Mouse (Mus musculus) lung, embryonic 14.5 days (tissue): ENCODE results near the gene Echdc3. TPM values are rescaled to one million over a fixed set of nuclear protein-coding genes. Genes with fewer than 3 reads are reported as not detected.

Source experiments
- ATAC-seq: fragments of 200-750 bp; cut with Nextera tagmentation; 2 replicates; pipeline ENCODE4 v1.8.0; 2017; ENCODE audit warnings: mild to moderate bottlenecking, moderate TSS enrichment, moderate library complexity; ENCODE audit not compliant: insufficient read depth
- DNase-seq: peaks from one replicate; pipeline ENCODE4 v3.0.0-alpha.2; 2015
- H3K27ac ChIP-seq: fragments of 300-500 bp; sonication (generic); 2 replicates; pipeline ENCODE4 v1.5.1; 2014; ENCODE audit warnings: low read depth, mild to moderate bottlenecking, moderate library complexity
- H3K27me3 ChIP-seq: fragments of 300-500 bp; sonication (generic); 2 replicates; pipeline ENCODE4 v1.6.1; 2014; ENCODE audit warnings: low read length, control low read depth; ENCODE audit not compliant: insufficient read depth
- H3K36me3 ChIP-seq: fragments of 300-500 bp; sonication (generic); 2 replicates; pipeline ENCODE4 v1.6.1; 2014; ENCODE audit warnings: control low read depth; ENCODE audit not compliant: insufficient read depth
- H3K4me1 ChIP-seq: fragments of 300-500 bp; sonication (generic); 2 replicates; pipeline ENCODE4 v1.6.1; 2014; ENCODE audit warnings: antibody characterized with exemption, control low read depth; ENCODE audit not compliant: insufficient read depth
- H3K4me2 ChIP-seq: fragments of 300-500 bp; sonication (generic); 2 replicates; pipeline ENCODE4 v1.6.1; 2014; ENCODE audit warnings: mild to moderate bottlenecking
- H3K4me3 ChIP-seq: fragments of 300-500 bp; sonication (generic); 2 replicates; pipeline ENCODE4 v1.5.1; 2014; ENCODE audit warnings: low read depth, low read length
- H3K9ac ChIP-seq: fragments of 300-500 bp; sonication (generic); 2 replicates; pipeline ENCODE4 v1.6.1; 2014
- H3K9me3 ChIP-seq: fragments of 300-500 bp; sonication (generic); 2 replicates; pipeline ENCODE4 v1.6.1; 2016; ENCODE audit warnings: low read depth, low read length, control low read depth
- CTCF ChIP-seq: IDR thresholded peaks from 2 replicates; pipeline ENCODE4 v1.5.1; 2016; ENCODE audit warnings: antibody characterized with exemption, low read depth
- WGBS: fragments of 180-500 bp; shearing (Covaris S2); extraction: QIAGEN DNeasy Blood & Tissue Kit; methylation state at CpG from one replicate; pipeline ENCODE4 v1.1.7; 2014; 5-methylcytosine and 5-hydroxymethylcytosine counted together
- polyA plus RNA-seq: library from polyadenylated mRNA; unstranded; fragments of >200 nt; fragmentation: Nextera tagmentation; extraction: Ambion mirVana; gene quantifications from 2 replicates; pipeline ENCODE4 v1.2.1, GENCODE M21; 2014

Echdc3 gene
- polyA plus RNA-seq, 1 experiment from 2014 or later, result 6.1 TPM

DNA sequence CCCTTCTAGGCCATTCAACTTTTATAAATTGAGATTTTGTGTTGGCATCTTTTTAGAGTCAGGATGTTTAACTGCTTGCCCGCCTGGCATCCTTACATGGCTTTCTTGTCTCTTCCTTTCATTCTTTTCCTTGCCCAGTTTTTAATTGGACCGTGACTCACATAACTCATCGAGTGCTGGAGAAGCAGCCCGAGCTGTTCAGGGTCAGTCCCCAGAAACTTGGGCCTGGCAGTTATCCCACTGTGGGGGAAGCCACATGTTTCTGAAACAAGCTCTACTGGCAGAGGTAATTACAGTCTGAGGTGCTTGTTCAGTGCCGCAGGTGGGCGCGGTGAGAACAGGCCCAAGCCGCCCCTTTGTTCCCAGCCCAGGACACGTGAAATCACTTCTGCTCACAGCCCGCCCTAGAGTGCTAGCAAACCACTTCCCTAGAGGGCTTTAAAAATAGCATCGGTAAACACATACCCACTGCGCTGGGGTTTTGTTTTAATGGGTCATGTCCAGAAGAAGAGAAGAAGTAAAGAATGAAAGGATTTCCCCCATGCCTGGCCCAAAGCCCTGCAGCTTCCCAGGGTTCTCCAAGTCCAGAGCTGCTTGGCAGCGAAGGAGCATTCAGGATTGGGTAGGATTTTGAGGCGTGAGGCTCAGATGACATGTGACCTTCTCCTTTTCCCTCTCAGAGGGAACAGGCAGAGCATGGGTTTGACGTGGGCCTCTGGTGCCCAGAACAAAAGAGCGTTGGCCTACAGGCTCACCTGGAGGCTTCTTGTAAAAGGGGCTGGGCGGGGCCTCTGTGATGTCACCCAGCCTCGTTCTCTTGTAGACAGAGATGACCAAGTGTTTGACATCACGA, 43.4 kb upstream of the Echdc3 start:
- Histone ChIP-seq H3K4me1 (no peaks in the 10 kb centered on the region; the same call in 1 of the 2 replicates), H3K9ac (no peak overlapping the region), H3K36me3 (no peaks in the 10 kb centered on the region), H3K9me3 (no peaks in the 10 kb centered on the region), H3K4me3 (no peak overlapping the region), H3K27me3 (no peaks in the 10 kb centered on the region), H3K4me2 (no peak overlapping the region), H3K27ac (peak overlapping the region; percentile 75)
- ATAC-seq, result peak; percentile 86
- no peak for TF ChIP-seq CTCF
- WGBS, result 54% methylated on average over 19 of the region's 19 CpGs
- DNase-seq, result peak; percentile 70

DNA sequence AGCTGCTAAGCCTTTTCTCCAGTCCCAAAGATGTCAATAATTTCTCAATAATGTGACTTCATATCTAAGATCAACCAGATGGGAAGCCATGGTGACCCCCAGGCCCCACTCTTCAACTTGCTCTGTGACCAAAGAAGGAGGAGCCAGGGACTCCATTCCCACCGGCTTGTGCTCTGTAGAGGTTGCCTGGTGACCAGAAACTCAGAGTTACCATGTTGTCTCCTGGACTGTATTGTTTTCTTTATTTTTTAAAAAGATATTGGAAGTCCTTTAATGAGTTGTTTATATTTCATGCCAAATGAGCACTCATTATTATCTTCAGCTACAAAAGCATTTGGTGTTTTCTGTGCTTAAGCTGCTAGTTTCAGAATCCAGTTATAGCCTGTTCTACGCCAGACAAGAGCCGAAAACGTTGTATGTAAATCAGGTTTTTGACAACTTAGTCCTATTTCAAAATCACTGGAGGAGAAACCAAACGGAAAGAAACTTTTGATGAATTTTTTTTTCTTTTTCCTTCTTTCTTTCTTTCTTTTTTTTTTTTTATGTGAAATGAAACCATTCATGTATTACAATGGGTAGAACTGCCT, 42.7 kb upstream of the Echdc3 start:
- Histone ChIP-seq H3K4me1 (no peaks in the 10 kb centered on the region; the same call in 1 of the 2 replicates), H3K4me2 (no peak overlapping the region), H3K27ac (peak overlapping the region; percentile 75), H3K9me3 (no peaks in the 10 kb centered on the region), H3K36me3 (no peaks in the 10 kb centered on the region), H3K9ac (no peak overlapping the region), H3K4me3 (no peak overlapping the region), H3K27me3 (no peaks in the 10 kb centered on the region)
- DNase-seq, result no peak
- no peak for TF ChIP-seq CTCF
- 87% methylated on average over 5 of the region's 5 CpGs for WGBS
- no peak for ATAC-seq

DNA sequence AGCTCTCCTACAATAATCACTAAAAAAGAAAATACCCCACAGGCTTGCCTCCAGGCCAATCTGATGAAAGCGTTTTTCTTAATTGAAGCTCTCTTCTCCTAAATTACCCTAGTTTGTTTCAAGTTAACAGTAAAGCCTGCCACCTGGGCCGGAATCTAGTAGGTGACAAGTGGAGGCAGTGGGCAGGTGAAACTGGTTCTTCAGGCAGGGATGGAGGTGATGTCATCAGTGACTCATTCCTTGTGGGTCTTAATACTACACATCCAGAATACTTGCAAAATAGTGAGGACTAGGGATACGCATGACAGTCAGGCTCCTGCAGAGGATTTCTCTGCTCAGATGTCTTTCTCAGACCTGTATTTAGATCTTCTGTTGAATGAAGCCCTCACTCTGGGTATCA, 39.7 kb upstream of the Echdc3 start:
- H3K9me3 ChIP-seq, result no peaks in the 10 kb centered on the region
- H3K4me2 ChIP-seq, result no peak overlapping the region
- H3K27ac ChIP-seq, result no peak overlapping the region
- DNase-seq (no peak), ATAC-seq (no peak)
- H3K4me3 ChIP-seq, result no peak overlapping the region
- TF ChIP-seq CTCF, result no peak
- no peaks in the 10 kb centered on the region for H3K36me3 ChIP-seq
- 84% methylated on average over 3 of the region's 3 CpGs for WGBS
- no peaks in the 10 kb centered on the region for H3K27me3 ChIP-seq
- no peak overlapping the region for H3K9ac ChIP-seq
- H3K4me1 ChIP-seq, result no peaks in the 10 kb centered on the region; the same call in 1 of the 2 replicates

DNA sequence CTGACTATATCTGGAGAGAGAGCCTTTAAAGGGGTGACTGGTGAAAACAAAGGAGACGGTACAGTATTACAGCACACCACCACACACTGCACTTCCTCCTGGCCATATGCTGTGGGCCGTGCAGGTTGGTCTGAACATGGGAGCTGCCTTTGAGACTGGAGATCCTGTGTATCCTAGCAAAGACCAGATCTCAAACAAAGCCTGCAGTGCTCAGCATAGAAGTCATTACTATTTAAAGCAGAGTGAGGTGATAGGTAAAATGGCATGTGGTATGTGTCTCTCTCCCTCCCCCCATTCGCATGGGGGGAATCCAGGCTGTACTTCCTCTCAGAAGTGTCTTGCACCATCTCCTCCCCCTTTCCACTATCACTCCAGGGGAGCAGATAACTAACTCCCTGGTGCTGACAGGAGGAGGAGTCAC, 38.3 kb upstream of the Echdc3 start:
- no peak for ATAC-seq
- no peak for DNase-seq
- no peak for TF ChIP-seq CTCF
- H3K36me3 ChIP-seq, result no peaks in the 10 kb centered on the region
- no peaks in the 10 kb centered on the region; the same call in 1 of the 2 replicates for H3K4me1 ChIP-seq
- H3K9ac ChIP-seq, result no peak overlapping the region
- H3K4me3 ChIP-seq, result no peak overlapping the region
- no peaks in the 10 kb centered on the region for H3K27me3 ChIP-seq
- WGBS, result 60% methylated on average over 3 of the region's 3 CpGs
- no peaks in the 10 kb centered on the region for H3K9me3 ChIP-seq
- no peak overlapping the region for H3K4me2 ChIP-seq
- H3K27ac ChIP-seq, result no peak overlapping the region

- H3K27ac ChIP-seq, result no peak overlapping the region
- H3K4me3 ChIP-seq, result no peak overlapping the region
- H3K9me3 ChIP-seq, result no peaks in the 10 kb centered on the region
- no peak for DNase-seq
- WGBS, result 87% methylated on average over 5 of the region's 5 CpGs
- no peaks in the 10 kb centered on the region for H3K36me3 ChIP-seq
- TF ChIP-seq CTCF, result no peak
- H3K9ac ChIP-seq, result no peak overlapping the region
- no peak overlapping the region for H3K4me2 ChIP-seq
- H3K4me1 ChIP-seq, result peaks cover 8% of the 10 kb centered on the region; the same call in 1 of the 2 replicates
- ATAC-seq, result no peak
- H3K27me3 ChIP-seq, result no peaks in the 10 kb centered on the region
These were observed 28.6 kb upstream of the Echdc3 start for GRCm38 (mm10) chr2:6241446-6241845.

DNA sequence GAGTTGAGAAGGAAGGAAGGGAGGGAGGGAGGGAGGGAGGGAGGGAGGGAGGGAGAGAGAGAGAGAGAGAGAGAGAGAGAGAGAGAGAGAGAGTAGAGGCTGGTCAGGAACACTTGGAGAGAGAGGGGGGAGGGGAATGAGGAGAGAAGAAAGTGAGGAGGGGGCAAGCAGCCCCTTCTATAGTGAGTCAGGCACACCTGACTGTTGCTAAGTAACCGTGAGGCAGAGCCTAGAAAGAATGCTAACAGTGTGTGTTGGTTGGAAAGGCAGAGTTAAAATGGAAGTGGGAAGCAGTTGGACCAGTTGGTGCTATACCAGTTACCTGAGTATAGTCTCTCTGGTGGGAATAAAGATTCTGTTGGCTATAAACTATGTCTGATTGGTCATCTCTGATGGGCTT, 27.2 kb upstream of the Echdc3 start:
- Histone ChIP-seq H3K9me3 (no peaks in the 10 kb centered on the region), H3K4me1 (peaks cover 8% of the 10 kb centered on the region; the same call in 1 of the 2 replicates), H3K9ac (no peak overlapping the region), H3K27ac (no peak overlapping the region), H3K4me3 (no peak overlapping the region), H3K27me3 (no peaks in the 10 kb centered on the region), H3K36me3 (no peaks in the 10 kb centered on the region), H3K4me2 (no peak overlapping the region)
- 28% methylated on average over 1 of the region's 1 CpGs for WGBS
- DNase-seq (no peak), ATAC-seq (no peak)
- TF ChIP-seq CTCF, result no peak

GRCm38 (mm10) chr2:6239333-6239732, 26.5 kb upstream of the Echdc3 start:
- no peak overlapping the region for H3K4me3 ChIP-seq
- DNase-seq (no peak), ATAC-seq (peak; percentile 53; the same call in 1 of the 2 replicates)
- H3K4me2 ChIP-seq, result no peak overlapping the region
- no peaks in the 10 kb centered on the region for H3K9me3 ChIP-seq
- no peak overlapping the region for H3K9ac ChIP-seq
- 48% methylated on average over 4 of the region's 4 CpGs for WGBS
- TF ChIP-seq CTCF, result no peak
- H3K27me3 ChIP-seq, result no peaks in the 10 kb centered on the region
- peaks cover 8% of the 10 kb centered on the region; the same call in 1 of the 2 replicates for H3K4me1 ChIP-seq
- no peak overlapping the region for H3K27ac ChIP-seq
- H3K36me3 ChIP-seq, result no peaks in the 10 kb centered on the region
